Mouse (Mus musculus) intestine, postnatal 0 days (tissue): ENCODE data around the gene Ppp1r14d. TPM values are rescaled to one million over a fixed set of nuclear protein-coding genes. Genes with fewer than 3 reads are reported as not detected.

Source experiments
- ATAC-seq: fragments of 200-750 bp; cut with Nextera tagmentation; 2 replicates; pipeline ENCODE4 v1.8.0; 2017; ENCODE audit warnings: mild to moderate bottlenecking, moderate TSS enrichment, moderate library complexity
- H3K27ac ChIP-seq: fragments of 300-500 bp; sonication (generic); 2 replicates; pipeline ENCODE4 v1.5.1; 2014; ENCODE audit warnings: mild to moderate bottlenecking, low read depth, low read length, moderate library complexity
- H3K27me3 ChIP-seq: fragments of 300-500 bp; sonication (generic); replicated peaks from 2 replicates; pipeline ENCODE4 v1.6.1; 2014; ENCODE audit warnings: low read length, mixed read lengths; ENCODE audit not compliant: control insufficient read depth, insufficient read depth
- H3K36me3 ChIP-seq: fragments of 300-500 bp; sonication (generic); 2 replicates; pipeline ENCODE4 v1.6.1; 2014; ENCODE audit warnings: mild to moderate bottlenecking, moderate library complexity; ENCODE audit not compliant: control insufficient read depth, insufficient read depth
- H3K4me1 ChIP-seq: fragments of 300-500 bp; sonication (generic); replicated peaks from 2 replicates; pipeline ENCODE4 v1.6.1; 2014; ENCODE audit warnings: antibody characterized with exemption, low read length, mixed read lengths; ENCODE audit not compliant: control insufficient read depth, insufficient read depth
- H3K4me2 ChIP-seq: fragments of 300-500 bp; sonication (generic); replicated peaks from 2 replicates; pipeline ENCODE4 v1.6.1; 2014; ENCODE audit warnings: low read depth, mild to moderate bottlenecking, moderate library complexity
- H3K4me3 ChIP-seq: fragments of 300-500 bp; sonication (generic); 2 replicates; pipeline ENCODE4 v1.5.1; 2014; ENCODE audit warnings: low read depth, low read length
- H3K9ac ChIP-seq: fragments of 300-500 bp; sonication (generic); 2 replicates; pipeline ENCODE4 v1.6.1; 2014; ENCODE audit warnings: mild to moderate bottlenecking, low read depth, low read length
- H3K9me3 ChIP-seq: fragments of 300-500 bp; sonication (generic); 2 replicates; pipeline ENCODE4 v1.6.1; 2016; ENCODE audit warnings: mixed run types; ENCODE audit not compliant: control insufficient read depth
- CTCF ChIP-seq: sonication (generic); IDR thresholded peaks from 2 replicates; pipeline ENCODE4 v1.5.1; 2016; ENCODE audit warnings: low read depth, mild to moderate bottlenecking, control low read depth, antibody characterized with exemption, moderate library complexity
- WGBS: fragments of 180-500 bp; shearing (Covaris S2); extraction: QIAGEN DNeasy Blood & Tissue Kit; methylation state at CpG from one replicate; pipeline ENCODE4 v1.1.7; 2014; 5-methylcytosine and 5-hydroxymethylcytosine counted together
- polyA plus RNA-seq: library from polyadenylated mRNA; unstranded; fragments of >200 nt; fragmentation: Nextera tagmentation; extraction: Ambion mirVana; gene quantifications from 2 replicates; pipeline ENCODE4 v1.2.1, GENCODE M21; 2015

Ppp1r14d gene
- polyA plus RNA-seq, result 78.7 and 84.7 TPM in 2 replicates

GRCm38 (mm10) chr2:119229775-119230704, at the start of gene Ppp1r14d:
TSS of gene Ppp1r14d (minus strand) at chr2:119229906.
- ATAC-seq, result peak; percentile 70
- no peak for TF ChIP-seq CTCF
- 28% methylated on average over 6 of the region's 6 CpGs for WGBS
- Histone ChIP-seq H3K9me3 (no peaks in the 10 kb centered on the region), H3K4me1 (no peaks in the 10 kb centered on the region), H3K4me2 (peak within 1 kb of the TSS; percentile 64), H3K4me3 (peak within 1 kb of the TSS; percentile 35), H3K9ac (peak within 1 kb of the TSS; percentile 45), H3K36me3 (no peaks in the 10 kb centered on the region), H3K27me3 (no peaks in the 10 kb centered on the region), H3K27ac (peak within 1 kb of the TSS; percentile 91)

GRCm38 (mm10) chr2:119277810-119278209, 48.1 kb upstream of the Ppp1r14d start:
- no peaks in the 10 kb centered on the region for H3K27me3 ChIP-seq
- TF ChIP-seq CTCF, result no peak
- no peak overlapping the region for H3K4me2 ChIP-seq
- H3K4me1 ChIP-seq, result no peaks in the 10 kb centered on the region
- no peak overlapping the region for H3K27ac ChIP-seq
- 88% methylated on average over 23 of the region's 23 CpGs for WGBS
- H3K36me3 ChIP-seq, result no peaks in the 10 kb centered on the region
- no peak overlapping the region for H3K4me3 ChIP-seq
- ATAC-seq, result no peak
- H3K9me3 ChIP-seq, result no peaks in the 10 kb centered on the region
- H3K9ac ChIP-seq, result no peak overlapping the region

- Histone ChIP-seq H3K27me3 (no peaks in the 10 kb centered on the region), H3K9ac (no peak overlapping the region), H3K4me3 (no peak overlapping the region), H3K9me3 (no peaks in the 10 kb centered on the region), H3K4me2 (no peak overlapping the region), H3K27ac (no peak overlapping the region), H3K36me3 (no peaks in the 10 kb centered on the region), H3K4me1 (no peaks in the 10 kb centered on the region)
- 83% methylated on average over 7 of the region's 7 CpGs for WGBS
- no peak for TF ChIP-seq CTCF
- ATAC-seq, result no peak
Observed at GRCm38 (mm10) chr2:119276926-119277325, 47.2 kb upstream of the Ppp1r14d start.

- Histone ChIP-seq H3K36me3 (no peaks in the 10 kb centered on the region), H3K4me3 (no peak overlapping the region), H3K9ac (no peak overlapping the region), H3K27ac (no peak overlapping the region), H3K27me3 (0 out of 2 replicates have a peak, but pooled peaks cover 4% of the 10 kb centered on the region), H3K4me1 (0 out of 2 replicates have a peak, but pooled peaks cover 10% of the 10 kb centered on the region), H3K9me3 (no peaks in the 10 kb centered on the region), H3K4me2 (no peak overlapping the region)
- ATAC-seq, result peak; percentile 67
- TF ChIP-seq CTCF, result no peak
- 69% methylated on average over 1 of the region's 1 CpGs for WGBS
Observed at GRCm38 (mm10) chr2:119274126-119274525, 44.4 kb upstream of the Ppp1r14d start.

GRCm38 (mm10) chr2:119270643-119271331, 41.1 kb upstream of the Ppp1r14d start, which contains the start of gene Rhov:
TSS of gene Rhov (minus strand) at chr2:119271272.
- peak within 1 kb of the TSS; percentile 59 for H3K4me3 ChIP-seq
- no peaks in the 10 kb centered on the region for H3K9me3 ChIP-seq
- H3K9ac ChIP-seq, result peak within 1 kb of the TSS; percentile 40; the same call in 1 of the 2 replicates
- TF ChIP-seq CTCF, result peak; percentile 51
- WGBS, result 1% methylated on average over 49 of the region's 49 CpGs
- H3K27me3 ChIP-seq, result 0 out of 2 replicates have a peak, but pooled peaks cover 4% of the 10 kb centered on the region
- peak; percentile 77 for ATAC-seq
- no peak within 1 kb of the TSS for H3K27ac ChIP-seq
- H3K4me1 ChIP-seq, result 0 out of 2 replicates have a peak, but pooled peaks cover 10% of the 10 kb centered on the region
- no peaks in the 10 kb centered on the region for H3K36me3 ChIP-seq
- H3K4me2 ChIP-seq, result peak within 1 kb of the TSS; percentile 100

GRCm38 (mm10) chr2:119270286-119270642, 40.6 kb upstream of the Ppp1r14d start:
- Histone ChIP-seq H3K27me3 (0 out of 2 replicates have a peak, but pooled peaks cover 4% of the 10 kb centered on the region), H3K4me2 (peak overlapping the region; percentile 100), H3K9ac (no peak overlapping the region), H3K36me3 (no peaks in the 10 kb centered on the region), H3K4me1 (0 out of 2 replicates have a peak, but pooled peaks cover 10% of the 10 kb centered on the region), H3K9me3 (no peaks in the 10 kb centered on the region), H3K4me3 (peak overlapping the region; percentile 59), H3K27ac (no peak overlapping the region)
- ATAC-seq, result no peak
- no peak for TF ChIP-seq CTCF
- 48% methylated on average over 9 of the region's 9 CpGs for WGBS
